Mouse (Mus musculus) embryonic fibroblast, embryonic 13.5 days (primary cell): ENCODE results near the gene Hist1h3g. TPM values are rescaled to one million over a fixed set of nuclear protein-coding genes. Genes with fewer than 3 reads are reported as not detected.

Experiments
- H3K27ac ChIP-seq: 2 replicates; pipeline ENCODE4 v1.5.1; 2012; ENCODE audit warnings: low read length, control low read depth, inconsistent platforms; ENCODE audit not compliant: insufficient read depth
- H3K4me1 ChIP-seq: 2 replicates; pipeline ENCODE4 v1.6.1; 2011; ENCODE audit warnings: low read length; ENCODE audit not compliant: control insufficient read depth, insufficient read depth
- H3K4me3 ChIP-seq: 2 replicates; pipeline ENCODE4 v1.5.1; 2011; ENCODE audit warnings: mild to moderate bottlenecking, control low read depth, low read length; ENCODE audit not compliant: insufficient read depth
- CTCF ChIP-seq: IDR thresholded peaks from 2 replicates; pipeline ENCODE4 v1.5.1; 2011; ENCODE audit warnings: mild to moderate bottlenecking, control low read depth, low read length, moderate library complexity, borderline replicate concordance; ENCODE audit not compliant: insufficient read depth
- POLR2A ChIP-seq: IDR thresholded peaks from 2 replicates; pipeline ENCODE4 v1.6.1; 2011; ENCODE audit warnings: low read depth, mild to moderate bottlenecking, control low read depth, low read length, moderate library complexity
- polyA plus RNA-seq: library from polyadenylated mRNA; stranded (reverse); fragments of >200 nt; gene quantifications from 2 replicates; pipeline ENCODE4 v1.2.4, GENCODE M21; 2011; ENCODE audit warnings: low read depth; ENCODE audit not compliant: missing spikeins, insufficient read length

Hist1h3g gene
- polyA plus RNA-seq, 1 experiment, result 5.7 TPM

- Histone ChIP-seq H3K4me1 (peaks cover 7% of the 10 kb centered on the region), H3K4me3 (no peak overlapping the region; the same call in 1 of the 2 replicates), H3K27ac (no peak overlapping the region)
- TF ChIP-seq POLR2A (no peak), CTCF (no peak)
These were observed 9.3 kb upstream of the Hist1h3g start for GRCm38 (mm10) chr13:23525901-23526300.

GRCm38 (mm10) chr13:23526312-23526711 lies 8.9 kb upstream of the Hist1h3g start:
- H3K4me3 ChIP-seq, result peak overlapping the region; percentile 70
- TF ChIP-seq CTCF (no peak), POLR2A (no peak)
- peaks cover 7% of the 10 kb centered on the region; the same call in 1 of the 2 replicates for H3K4me1 ChIP-seq
- 0 out of 2 replicates have a peak overlapping the region, but pooled peaks have one; percentile 11 for H3K27ac ChIP-seq

GRCm38 (mm10) chr13:23529005-23529404 lies 6.2 kb upstream of the Hist1h3g start:
- no peak overlapping the region for H3K4me3 ChIP-seq
- peaks cover 7% of the 10 kb centered on the region; the same call in 1 of the 2 replicates for H3K4me1 ChIP-seq
- no peak overlapping the region for H3K27ac ChIP-seq
- TF ChIP-seq POLR2A (no peak), CTCF (no peak)

GRCm38 (mm10) chr13:23529480-23530165 lies 5.6 kb upstream of the Hist1h3g start:
- H3K4me3 ChIP-seq, result 0 out of 2 replicates have a peak overlapping the region, but pooled peaks have one; percentile 66
- peaks cover 7% of the 10 kb centered on the region; the same call in 1 of the 2 replicates for H3K4me1 ChIP-seq
- TF ChIP-seq POLR2A, result no peak
- no peak for TF ChIP-seq CTCF
- H3K27ac ChIP-seq, result no peak overlapping the region

- TF ChIP-seq POLR2A (0 out of 2 replicates have a peak, but pooled peaks have one; percentile 38), CTCF (no peak)
These were observed 4.9 kb upstream of the Hist1h3g start for GRCm38 (mm10) chr13:23530181-23530900.

GRCm38 (mm10) chr13:23530901-23531875 lies 4.0 kb upstream of the Hist1h3g start, which contains the start of gene Hist1h4h:
TSS of gene Hist1h4h (plus strand) at chr13:23531050.
- Histone ChIP-seq H3K27ac (peak within 1 kb of the TSS; percentile 95), H3K4me1 (peaks cover 7% of the 10 kb centered on the region; the same call in 1 of the 2 replicates), H3K4me3 (peak within 1 kb of the TSS; percentile 66)
- peak; percentile 99 for TF ChIP-seq POLR2A
- TF ChIP-seq CTCF, result no peak

More at GRCm38 (mm10) chr13:23530181-23530900, 4.9 kb upstream of the Hist1h3g start:
- Histone ChIP-seq H3K27ac (peak overlapping the region; percentile 95), H3K4me1 (peaks cover 7% of the 10 kb centered on the region; the same call in 1 of the 2 replicates), H3K4me3 (peak overlapping the region; percentile 66)

- peak overlapping the region; percentile 79 for H3K27ac ChIP-seq
- peak; percentile 38; the same call in 1 of the 2 replicates for TF ChIP-seq POLR2A
- no peak for TF ChIP-seq CTCF
- H3K4me3 ChIP-seq, result peak overlapping the region; percentile 46
- H3K4me1 ChIP-seq, result peaks cover 5% of the 10 kb centered on the region; the same call in 1 of the 2 replicates
These were observed 2.8 kb upstream of the Hist1h3g start for GRCm38 (mm10) chr13:23532262-23533075.
